Mouse (Mus musculus) right cerebral cortex, postnatal 14 days (tissue): ENCODE measurements around the gene Arhgap4.
A peak's percentile ranks its signal among the peaks of the same experiment; 100 is the strongest.

Source experiments
- DNase-seq: peaks from one replicate; pipeline ENCODE4 v3.0.0; 2022

Gene Arhgap4

DNA sequence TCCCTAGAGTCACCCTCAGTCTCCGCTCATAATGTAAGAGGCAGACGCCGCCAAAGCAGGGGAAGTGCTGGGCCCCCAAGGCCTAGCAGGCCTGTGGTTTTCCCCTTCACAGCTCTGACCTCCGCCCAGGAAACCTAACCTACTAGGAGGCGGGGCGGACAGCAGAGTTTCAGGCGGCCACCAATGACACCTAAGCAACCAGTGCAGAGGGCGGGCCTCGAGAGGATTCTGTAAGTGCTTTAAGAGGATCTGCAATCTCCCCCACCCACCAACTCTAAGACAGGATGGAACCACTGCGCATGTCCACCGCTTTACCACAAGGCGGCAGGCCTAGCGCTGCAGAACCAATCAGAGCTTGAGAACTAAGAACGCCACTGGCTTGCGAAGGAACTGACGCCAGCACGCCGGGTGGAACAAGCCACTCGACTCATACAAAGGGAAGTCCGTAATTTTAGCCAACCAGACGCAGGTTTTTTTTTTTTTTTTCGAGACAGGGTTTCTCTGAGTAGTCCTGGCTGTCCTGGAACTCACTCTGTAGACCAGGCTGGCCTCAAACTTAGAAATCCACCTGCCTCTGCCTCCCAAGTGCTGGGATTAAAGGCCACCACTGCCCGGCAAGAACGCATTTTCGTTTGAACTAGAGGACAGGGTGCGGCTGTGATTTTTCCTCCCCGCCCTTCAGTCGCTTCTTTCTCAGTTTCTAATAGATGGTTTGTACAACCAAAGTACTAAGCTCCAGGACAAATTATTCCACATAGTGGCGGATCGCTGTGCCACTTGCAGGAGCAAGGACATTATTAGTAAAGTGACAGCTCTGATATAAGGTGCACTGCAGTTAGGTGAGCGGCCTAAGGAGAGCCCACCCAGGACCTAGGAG is 6.6 kb downstream of the Arhgap4 start:
- DNase-seq: peak; percentile 82

DNA sequence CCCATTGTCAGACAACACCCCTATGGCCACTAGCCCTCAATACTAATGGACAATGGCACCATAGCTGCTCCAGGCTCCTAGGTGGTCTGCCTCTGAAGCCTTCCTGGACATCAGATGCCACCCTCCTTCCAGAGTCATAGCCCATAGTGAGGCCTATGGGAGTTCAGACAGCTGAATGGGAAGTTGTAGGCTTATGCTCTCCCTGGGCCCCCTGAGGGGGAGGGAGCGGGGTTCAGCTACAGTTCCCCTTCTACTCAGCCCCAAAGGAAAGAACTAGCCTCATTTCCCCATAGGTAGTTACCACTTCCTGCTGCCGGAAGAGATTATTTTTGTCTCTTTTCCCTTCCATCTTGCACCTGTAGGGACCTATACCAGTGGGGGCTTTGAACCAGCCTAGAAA is 10.1 kb downstream of the Arhgap4 start:
- DNase-seq: no peak

DNA sequence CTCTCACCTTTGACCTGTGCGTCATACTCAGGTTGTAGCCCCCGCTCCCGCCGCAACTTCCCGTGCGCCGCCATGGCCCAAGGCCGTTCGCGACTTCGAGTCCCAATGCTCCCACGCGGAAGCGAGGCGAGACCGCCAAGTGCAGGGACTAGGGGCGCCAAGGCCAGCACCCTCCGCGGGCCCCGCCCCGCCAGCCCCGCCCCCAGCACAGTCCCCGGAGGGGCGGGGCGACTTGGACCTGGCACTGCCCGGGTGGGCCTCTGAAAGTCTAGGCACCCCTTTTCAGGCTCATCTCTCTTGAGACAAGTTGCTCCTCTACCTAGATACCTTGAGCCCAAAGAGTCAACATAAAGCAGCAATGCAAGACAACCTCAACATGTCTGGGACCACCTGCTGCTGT is 10.5 kb downstream of the Arhgap4 start:
- DNase-seq: no peak

DNA sequence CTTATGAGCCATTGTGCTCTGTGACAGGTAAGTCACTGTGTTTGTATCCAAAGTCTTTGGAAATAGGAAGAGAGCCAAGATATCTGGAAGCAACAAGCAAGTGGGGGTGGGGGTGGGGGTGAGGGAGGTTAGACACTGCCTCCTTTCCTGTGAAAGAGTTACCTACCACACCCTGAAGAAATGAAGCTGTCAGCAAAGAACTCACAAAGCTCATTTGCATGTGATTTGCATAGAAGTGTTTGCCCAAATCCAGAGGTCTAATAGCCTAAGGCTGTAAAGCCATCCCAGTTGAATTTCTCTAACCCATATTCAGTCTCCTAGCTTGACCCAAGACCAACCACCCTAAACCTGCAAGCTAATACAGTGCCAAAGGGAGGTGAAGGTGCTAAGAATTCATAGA is 11.2 kb downstream of the Arhgap4 start:
- DNase-seq: no peak

DNA sequence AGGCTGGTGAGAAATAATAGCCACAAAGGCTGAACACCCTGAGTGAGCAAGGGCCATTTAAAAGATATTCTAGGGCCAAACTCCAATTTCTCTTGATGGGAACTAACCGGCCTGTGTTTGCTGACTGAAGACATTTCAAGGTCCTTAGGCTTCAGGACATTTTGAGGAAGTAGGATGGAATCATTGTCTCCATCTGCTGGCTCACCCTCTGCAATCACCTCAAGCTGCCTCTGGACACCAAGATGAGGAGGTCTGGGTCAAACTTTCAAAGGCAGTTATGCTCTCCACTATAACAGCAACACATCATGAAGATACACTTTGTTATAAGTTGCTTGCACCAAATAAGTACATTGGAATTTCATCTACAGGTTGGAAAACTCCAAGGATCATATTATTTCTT is 11.6 kb downstream of the Arhgap4 start:
- no peak for DNase-seq

DNA sequence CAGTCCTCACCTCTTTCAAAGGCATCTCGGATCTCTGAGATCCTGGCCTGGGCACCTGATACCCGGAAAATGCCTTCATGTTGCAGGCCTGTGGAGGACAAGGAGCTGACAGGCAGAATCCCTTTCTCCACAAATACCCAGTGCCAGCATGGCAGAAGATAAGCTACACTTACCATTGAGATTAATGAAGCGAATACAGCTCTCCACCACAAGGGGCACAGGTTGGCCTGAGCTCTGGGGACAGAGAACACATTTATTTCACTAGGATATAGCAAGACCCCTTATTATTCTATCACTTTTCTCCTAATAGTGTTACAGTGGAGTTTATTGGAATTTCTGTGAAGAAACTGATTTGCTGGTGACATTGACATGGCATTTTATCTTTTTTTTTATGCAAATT is 23.7 kb downstream of the Arhgap4 start:
- DNase-seq: no peak

DNA sequence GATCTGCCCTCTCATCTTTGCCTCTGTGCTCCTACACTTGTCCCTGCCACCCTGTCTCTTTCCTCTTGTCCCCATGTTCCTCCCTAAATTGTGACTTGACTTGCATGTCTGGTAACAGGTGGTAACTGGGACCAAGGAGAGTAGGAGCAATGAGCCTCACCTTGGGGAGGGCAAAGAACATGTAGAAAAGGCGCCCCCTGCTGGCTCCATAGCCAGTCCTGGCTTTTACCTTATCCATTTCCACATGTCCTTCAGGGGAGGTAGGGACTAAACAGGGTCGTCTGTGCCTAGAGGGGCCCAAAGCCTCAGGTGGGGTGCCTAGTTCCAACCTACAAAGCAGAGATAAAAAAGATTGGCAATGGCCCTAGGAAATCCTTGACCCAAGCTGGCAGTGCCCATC is 26.0 kb downstream of the Arhgap4 start, which contains the start of gene L1cam:
Gene L1cam (minus strand): TSS at position 387 of the 400 bp plus-strand sequence.
- DNase-seq: peak; percentile 47

DNA sequence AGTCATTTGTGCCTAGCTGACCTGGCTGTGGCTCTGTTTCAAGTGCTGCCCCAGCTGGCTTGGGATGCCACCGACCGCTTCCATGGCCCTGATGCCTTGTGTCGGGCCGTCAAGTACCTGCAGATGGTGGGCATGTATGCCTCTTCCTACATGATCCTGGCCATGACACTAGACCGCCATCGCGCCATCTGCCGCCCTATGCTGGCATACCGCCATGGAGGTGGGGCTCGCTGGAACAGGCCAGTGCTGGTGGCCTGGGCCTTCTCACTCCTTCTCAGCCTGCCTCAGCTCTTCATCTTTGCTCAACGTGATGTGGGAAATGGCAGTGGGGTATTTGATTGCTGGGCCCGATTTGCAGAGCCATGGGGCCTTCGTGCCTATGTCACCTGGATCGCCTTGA is 28.8 kb downstream of the Arhgap4 start:
- DNase-seq: no peak

DNA sequence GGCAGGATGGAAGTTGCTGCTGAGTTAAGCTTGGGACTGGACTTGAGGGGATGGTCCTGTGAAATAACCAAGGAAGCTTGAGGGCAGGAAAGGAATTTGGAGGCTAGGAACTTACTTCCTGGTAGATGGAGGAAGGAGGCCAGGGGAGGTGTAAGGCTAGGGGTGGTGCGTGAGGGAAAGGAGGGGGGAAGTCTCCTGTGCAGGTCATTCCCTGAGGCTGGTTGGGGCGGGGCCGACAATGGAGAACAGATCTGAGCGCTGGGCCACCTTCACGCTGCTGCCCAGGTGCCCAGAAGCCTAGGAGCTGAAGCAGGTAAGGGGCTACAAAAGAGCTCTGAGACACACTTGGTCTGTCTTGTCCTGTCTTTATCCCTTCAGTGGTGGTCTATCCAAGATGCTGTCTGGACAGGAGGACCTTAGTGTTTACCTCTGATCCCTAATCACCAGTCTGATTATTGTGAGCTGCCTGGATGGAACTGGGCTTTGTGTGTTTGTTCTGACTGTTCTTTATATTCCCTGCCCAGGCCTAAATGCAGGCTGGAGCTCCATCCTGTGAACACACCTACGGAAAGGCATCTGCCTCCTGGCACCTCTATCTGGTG is 30.0 kb downstream of the Arhgap4 start, which contains the start of gene Avpr2:
Gene Avpr2 (plus strand): TSS at position 552 of the 602 bp plus-strand sequence.
- no peak for DNase-seq

DNA sequence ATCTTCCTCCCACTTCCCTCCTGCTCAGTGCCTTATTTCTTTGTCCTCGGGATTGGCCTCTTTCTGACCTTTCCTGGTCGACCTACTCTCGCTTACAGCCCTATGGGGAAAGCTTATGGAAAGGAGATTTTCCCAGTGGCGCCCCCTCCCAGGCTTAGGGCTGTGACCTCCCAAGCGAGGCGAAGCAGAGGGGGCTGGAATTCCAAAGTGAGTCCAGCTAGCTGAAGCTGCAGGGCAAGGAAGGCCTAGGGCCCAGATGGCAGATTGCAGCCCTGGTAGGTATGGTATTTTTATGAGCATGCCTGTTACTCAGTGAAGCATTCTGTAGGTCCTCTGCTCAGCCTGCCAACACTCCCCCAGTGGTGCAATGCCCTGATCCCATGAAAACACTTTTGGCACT is 40.2 kb downstream of the Arhgap4 start:
- no peak for DNase-seq

DNA sequence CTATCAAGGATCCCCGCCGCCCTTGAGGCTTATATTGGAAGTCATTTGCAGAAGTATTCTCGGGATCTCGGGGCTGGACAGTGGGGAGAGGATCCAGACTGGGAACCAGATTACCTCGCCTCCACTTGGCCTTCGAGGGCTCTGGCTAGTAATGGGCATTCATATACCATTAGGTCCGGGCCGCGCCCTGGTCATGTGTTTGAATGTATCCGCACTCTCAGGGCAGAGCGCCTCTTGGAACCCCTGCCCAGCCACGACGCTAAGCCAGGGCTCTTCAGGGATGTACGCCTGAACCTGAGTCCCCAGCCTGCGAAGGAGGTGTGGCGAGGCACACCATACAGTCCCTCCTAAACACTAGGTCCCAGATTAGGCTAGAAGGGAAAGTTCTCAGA is 40.6 kb downstream of the Arhgap4 start:
- no peak for DNase-seq

DNA sequence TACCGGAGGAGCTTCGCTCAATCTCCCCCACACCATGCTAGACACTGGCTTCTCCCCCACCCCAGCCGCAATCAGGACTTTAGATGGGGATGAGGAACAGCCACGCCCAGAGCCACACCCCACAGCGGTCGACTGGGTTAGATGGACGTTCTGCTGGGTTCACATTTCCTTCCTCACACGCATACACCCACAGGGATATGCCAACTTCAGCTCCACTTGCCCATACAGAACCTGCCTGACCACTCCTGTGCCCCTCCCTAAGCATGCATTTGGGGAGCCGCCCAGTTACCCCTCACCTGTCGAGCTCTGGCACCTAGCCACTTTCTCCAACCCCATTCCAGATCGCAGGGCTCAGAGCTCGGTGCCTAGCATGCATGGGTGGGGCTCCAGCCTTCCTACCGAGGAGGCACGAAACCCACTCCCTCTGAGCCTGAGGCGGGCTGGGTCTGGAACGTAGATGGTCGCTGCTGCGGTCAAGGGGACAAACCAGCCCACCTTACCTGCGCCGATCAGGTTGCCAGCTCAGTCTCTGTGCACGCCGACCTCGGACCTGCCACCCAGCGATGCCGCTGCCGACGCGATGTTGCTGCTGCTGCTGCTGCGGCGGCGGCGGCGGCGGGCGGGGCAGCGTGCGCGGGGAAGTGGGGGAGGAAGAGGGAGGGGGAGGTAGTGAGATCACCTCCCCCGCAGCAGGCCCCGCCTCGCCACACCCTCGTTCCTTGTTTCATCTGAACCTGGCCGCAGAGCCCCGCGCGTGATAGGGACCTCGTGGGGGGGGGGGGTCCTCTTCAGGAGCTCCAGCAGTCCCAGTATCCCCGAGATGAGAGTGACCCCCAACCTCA is 41.3 kb downstream of the Arhgap4 start:
- peak; percentile 42 for DNase-seq

DNA sequence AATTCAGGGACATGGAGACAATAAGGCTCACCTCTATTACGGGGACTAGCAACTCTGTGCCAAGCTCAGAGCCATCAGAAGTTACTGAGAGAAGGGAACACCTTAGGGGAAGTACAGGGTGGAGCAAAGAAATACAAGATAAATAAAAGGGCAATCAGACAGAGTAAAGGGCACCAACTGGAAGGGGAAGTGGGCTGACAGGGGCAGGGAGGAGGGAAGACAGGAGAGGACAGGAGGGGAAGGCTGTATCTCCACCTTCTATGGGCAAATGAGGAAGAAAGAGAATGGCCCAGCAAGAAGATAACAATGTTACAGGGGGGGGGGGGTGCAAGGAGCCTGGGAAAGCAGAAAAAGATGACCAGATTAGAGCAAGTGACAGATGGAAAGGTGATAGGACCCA is 44.7 kb downstream of the Arhgap4 start:
- no peak for DNase-seq

DNA sequence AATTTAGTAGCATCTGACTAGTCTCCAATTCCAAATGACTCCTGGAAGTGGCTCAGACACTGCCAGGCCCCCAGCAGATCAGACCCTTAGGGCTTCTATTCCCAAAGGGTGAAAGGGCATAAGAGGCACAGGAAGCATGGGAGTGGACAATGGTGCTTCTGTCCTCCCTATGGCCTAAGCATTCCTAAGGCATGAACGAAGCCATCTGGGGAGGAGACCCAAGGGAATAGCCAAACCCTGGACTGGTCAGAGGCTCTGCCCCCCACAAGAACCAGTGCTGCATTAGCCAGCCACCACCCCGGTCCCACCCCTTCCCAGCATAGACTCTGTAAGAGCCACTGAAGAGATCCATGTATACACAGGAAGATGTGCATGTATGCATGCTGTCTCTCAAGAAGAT is 45.8 kb downstream of the Arhgap4 start:
- DNase-seq: no peak

DNA sequence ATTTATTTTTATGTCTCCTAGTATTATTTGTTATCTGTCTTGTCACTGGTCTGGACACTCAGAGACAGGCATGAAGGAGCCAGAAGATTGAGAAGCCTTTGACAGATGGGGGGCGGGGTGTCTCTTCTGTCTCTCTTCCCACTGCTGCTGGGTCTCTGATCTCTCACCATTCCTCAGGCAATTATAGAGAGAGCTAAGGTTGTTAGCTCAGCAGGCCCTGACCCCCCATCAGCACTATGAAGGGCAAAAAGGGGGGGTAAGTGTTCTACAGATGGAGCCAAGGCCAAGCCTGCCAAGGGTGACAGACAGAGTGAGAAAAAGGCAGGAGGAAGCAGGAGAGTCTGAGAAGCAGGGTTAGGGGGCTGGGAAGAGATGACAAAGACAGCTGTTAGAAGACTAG is 49.7 kb downstream of the Arhgap4 start:
- DNase-seq: no peak

DNA sequence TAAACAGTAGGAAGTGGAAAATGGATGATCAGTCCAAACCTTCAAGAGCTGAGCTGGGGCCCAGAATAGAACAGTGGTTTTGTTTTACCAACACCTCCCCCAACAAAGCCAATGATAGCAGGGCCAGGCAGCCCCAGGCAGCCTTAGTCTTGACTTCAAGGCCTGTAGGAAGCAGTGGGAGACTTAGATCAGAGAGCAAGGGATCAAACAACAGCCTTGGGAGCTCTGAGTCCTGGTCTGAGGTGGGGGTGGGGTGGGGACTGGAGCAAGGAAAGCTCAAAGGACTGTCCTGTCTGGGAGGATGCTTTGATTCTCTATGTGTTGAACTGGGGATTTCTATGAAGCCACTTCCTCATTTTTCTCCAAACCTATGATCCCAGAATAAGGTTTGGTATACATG is 50.2 kb downstream of the Arhgap4 start:
- no peak for DNase-seq

DNA sequence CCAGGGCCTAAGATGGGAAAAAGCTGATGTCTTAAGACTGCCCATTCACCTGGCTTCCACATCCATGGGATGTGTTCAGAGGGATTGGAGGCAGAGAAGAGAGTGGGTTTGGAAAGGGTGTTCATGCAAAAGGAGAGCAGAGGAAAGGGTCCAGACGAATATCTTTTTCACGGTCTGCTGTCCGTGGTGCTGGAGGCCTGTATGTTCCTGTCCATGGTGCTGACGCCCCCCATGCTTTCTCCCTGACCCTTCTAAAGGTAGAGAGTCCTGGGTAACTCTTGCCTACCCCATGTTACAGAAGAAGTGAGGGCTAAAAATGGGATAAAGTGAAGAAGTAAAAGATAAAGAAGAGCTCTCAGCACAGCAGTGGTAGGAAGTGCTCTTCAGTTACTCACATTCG is 52.3 kb downstream of the Arhgap4 start:
- DNase-seq: no peak

DNA sequence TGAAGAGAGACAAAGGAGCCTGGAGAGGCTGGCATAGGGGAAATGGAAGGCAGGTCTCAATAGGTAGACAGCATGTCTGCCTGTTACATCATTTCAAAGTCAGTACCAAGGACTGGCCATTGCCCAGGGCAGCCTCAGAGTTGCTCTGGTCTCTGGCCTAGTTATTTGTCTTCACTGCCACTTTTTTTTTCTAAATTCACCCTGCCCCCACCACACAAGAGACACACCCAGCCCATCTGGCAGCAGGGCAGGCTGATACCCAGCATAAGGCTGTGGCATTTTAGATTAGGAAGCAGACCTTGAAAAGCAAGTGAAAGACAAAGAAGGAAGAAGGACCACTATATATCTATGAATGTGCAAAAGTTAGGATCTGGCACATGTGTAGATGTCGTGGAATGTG is 53.8 kb downstream of the Arhgap4 start:
- no peak for DNase-seq

DNA sequence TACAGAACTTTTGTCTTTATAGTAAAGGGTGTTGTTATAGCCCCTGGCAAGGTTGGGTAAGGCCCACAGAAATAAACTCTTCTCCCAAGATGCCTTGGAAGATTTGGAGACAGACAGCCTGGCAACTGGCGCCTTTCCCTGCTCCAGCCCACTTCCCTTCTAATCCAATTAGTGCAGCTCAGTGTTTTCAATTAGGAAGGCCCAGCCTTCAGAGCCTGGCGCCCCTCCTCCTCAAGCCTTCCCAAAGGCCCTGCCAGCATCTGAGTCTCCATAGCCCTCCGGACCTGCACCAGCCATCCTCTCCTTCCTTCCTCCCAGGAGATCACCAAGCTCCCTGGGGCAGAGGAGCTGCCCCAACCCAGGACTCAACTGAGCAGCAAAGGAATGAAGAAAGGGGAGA is 54.4 kb downstream of the Arhgap4 start:
- DNase-seq: no peak

DNA sequence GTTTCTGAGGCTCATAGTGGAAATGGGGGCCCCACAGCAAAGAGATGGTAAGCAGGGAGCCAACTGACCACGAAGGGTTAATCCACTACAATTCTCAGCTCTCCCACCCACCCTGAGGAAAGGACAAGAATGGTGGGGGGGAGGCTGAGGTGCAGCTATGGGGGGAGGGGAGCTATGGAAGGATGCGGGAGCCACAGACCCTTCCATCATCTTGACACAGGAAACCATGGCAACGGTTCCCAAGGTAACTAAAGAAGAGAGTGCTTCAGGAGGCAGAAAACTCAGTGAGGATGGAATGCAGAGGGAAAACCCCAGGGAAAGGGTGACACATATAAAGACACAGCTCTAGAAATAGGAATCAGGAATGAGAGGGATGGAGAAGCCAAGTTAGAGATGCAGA is 57.0 kb downstream of the Arhgap4 start:
- no peak for DNase-seq

DNA sequence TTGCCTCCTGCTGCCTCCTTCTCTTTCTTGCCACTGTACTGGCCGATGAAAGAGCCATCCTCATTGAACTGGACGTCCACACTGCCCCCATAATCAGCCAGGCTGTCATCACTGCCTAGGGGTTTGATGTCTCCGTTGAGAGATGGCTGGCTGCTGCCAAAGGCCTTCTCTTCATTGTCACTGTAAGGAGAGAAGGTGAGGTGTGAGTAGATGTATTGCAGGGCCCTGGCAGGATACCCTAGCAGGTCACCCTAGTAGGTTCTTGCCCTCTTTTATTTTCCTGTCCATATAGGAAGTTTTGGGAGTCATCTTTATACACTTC is 66.6 kb downstream of the Arhgap4 start:
- DNase-seq: no peak

DNA sequence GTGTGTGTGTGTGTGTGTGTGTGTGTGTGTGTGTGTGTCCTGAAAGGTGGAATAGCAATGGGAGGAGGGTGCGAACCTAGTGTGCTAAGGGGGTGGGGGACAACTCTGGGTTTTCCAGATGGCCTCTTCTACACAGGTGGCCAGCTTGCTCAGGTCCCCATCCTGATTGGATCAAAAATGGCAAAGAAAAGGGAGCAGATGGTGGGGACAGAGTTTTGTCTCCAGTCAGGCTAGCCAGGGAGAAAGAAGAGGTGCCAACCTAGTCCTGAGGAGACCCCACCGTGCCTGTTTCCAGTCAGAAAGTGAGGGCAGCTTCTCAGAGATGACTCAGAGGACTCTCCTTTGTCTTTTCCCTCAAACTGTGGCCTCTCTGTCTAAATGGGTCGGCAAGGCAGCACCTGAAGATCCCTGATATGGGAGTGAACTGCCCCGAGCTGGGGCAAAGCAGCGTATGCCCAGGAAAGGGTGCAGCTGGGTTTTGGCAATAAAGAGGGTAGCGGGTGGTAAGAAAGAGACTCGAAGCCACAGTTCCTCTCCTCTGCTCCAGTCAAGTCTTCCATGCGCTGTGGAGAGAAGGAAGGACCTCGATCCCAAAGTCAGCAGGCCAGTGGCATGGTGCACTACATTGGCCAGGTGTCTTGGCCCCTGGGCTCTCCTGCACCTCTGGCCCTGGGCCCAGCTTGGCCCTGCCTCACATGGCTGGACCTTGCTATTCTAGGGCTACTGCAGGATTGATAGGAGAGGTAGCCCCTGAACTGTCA is 67.2 kb downstream of the Arhgap4 start:
- no peak for DNase-seq
